Mouse (Mus musculus) limb, embryonic 12.5 days (tissue): ENCODE measurements at regions not wholly inside any gene's neighbourhood (a gene's known extent, or its start where the extent isn't known, plus 50 kb on each side); places are given as distances from the start of the nearest gene placed in this dataset.

Experiments used
- ATAC-seq: fragments of 200-750 bp; cut with Nextera tagmentation; 2 replicates; pipeline ENCODE4 v1.8.0; 2017; ENCODE audit warnings: low read depth, moderate TSS enrichment; ENCODE audit not compliant: insufficient number of reproducible peaks, insufficient read depth, low FRiP score, low TSS enrichment
- H3K27ac ChIP-seq: fragments of 300-500 bp; sonication (generic); 2 replicates; pipeline ENCODE4 v1.5.1; 2016; ENCODE audit warnings: mild to moderate bottlenecking, moderate library complexity
- H3K27me3 ChIP-seq: fragments of 300-500 bp; sonication (generic); 2 replicates; pipeline ENCODE4 v1.6.1; 2016; ENCODE audit warnings: mild to moderate bottlenecking, moderate library complexity
- H3K36me3 ChIP-seq: fragments of 300-500 bp; sonication (generic); 2 replicates; pipeline ENCODE4 v1.6.1; 2016; ENCODE audit warnings: mild to moderate bottlenecking, moderate library complexity
- H3K4me1 ChIP-seq: fragments of 300-500 bp; sonication (generic); replicated peaks from 2 replicates; pipeline ENCODE4 v1.6.1; 2016
- H3K4me2 ChIP-seq: fragments of 300-500 bp; sonication (generic); 2 replicates; pipeline ENCODE4 v1.6.1; 2016; ENCODE audit warnings: mild to moderate bottlenecking, moderate library complexity
- H3K4me3 ChIP-seq: fragments of 300-500 bp; sonication (generic); replicated peaks from 2 replicates; pipeline ENCODE4 v1.5.1; 2016; ENCODE audit warnings: mild to moderate bottlenecking
- H3K9ac ChIP-seq: fragments of 300-500 bp; sonication (generic); replicated peaks from 2 replicates; pipeline ENCODE4 v1.6.1; 2016; ENCODE audit warnings: mild to moderate bottlenecking, moderate library complexity
- H3K9me3 ChIP-seq: fragments of 300-500 bp; sonication (generic); 2 replicates; pipeline ENCODE4 v1.6.1; 2016; ENCODE audit warnings: mild to moderate bottlenecking, moderate library complexity
- WGBS: fragments of 180-500 bp; shearing (Covaris S2); methylation state at CpG from one replicate; pipeline ENCODE4 v1.1.7; 2016; 5-methylcytosine and 5-hydroxymethylcytosine counted together

- no peak for ATAC-seq
- Histone ChIP-seq H3K27ac (no peak overlapping the region), H3K36me3 (no peaks in the 10 kb centered on the region), H3K4me2 (no peak overlapping the region), H3K4me1 (no peaks in the 10 kb centered on the region), H3K4me3 (no peak overlapping the region), H3K27me3 (0 out of 2 replicates have a peak, but pooled peaks cover 4% of the 10 kb centered on the region), H3K9ac (no peak overlapping the region), H3K9me3 (no peaks in the 10 kb centered on the region)
- 51% methylated on average over 8 of the region's 8 CpGs for WGBS
These were observed 120.5 kb upstream of the Igsf21 start for GRCm38 (mm10) chr4:140366975-140367680.

- H3K4me2 ChIP-seq = no peak overlapping the region
- no peak for ATAC-seq
- H3K27ac ChIP-seq = no peak overlapping the region
- WGBS = 94% methylated on average over 4 of the region's 4 CpGs
- H3K27me3 ChIP-seq = no peaks in the 10 kb centered on the region
- H3K4me1 ChIP-seq = no peaks in the 10 kb centered on the region
- H3K36me3 ChIP-seq = no peaks in the 10 kb centered on the region
- H3K9me3 ChIP-seq = no peaks in the 10 kb centered on the region
- H3K4me3 ChIP-seq = no peak overlapping the region
- no peak overlapping the region for H3K9ac ChIP-seq
These were observed 112.3 kb upstream of the Igsf21 start for GRCm38 (mm10) chr4:140358846-140359245.

- Histone ChIP-seq H3K4me1 (no peaks in the 10 kb centered on the region), H3K4me3 (no peak overlapping the region), H3K9ac (no peak overlapping the region), H3K36me3 (no peaks in the 10 kb centered on the region), H3K27me3 (no peaks in the 10 kb centered on the region), H3K4me2 (no peak overlapping the region), H3K27ac (no peak overlapping the region), H3K9me3 (no peaks in the 10 kb centered on the region)
- ATAC-seq = no peak
- 10% methylated on average over 5 of the region's 5 CpGs for WGBS
These were observed 111.5 kb upstream of the Igsf21 start for GRCm38 (mm10) chr4:140358103-140358502.

GRCm38 (mm10) chr4:140355144-140355550 lies 108.6 kb upstream of the Igsf21 start:
- no peaks in the 10 kb centered on the region for H3K4me1 ChIP-seq
- H3K4me3 ChIP-seq = no peak overlapping the region
- no peaks in the 10 kb centered on the region for H3K27me3 ChIP-seq
- no peak overlapping the region for H3K4me2 ChIP-seq
- H3K27ac ChIP-seq = no peak overlapping the region
- H3K36me3 ChIP-seq = no peaks in the 10 kb centered on the region
- H3K9ac ChIP-seq = no peak overlapping the region
- ATAC-seq = no peak
- no peaks in the 10 kb centered on the region for H3K9me3 ChIP-seq
- WGBS = 76% methylated on average over 12 of the region's 12 CpGs

- no peaks in the 10 kb centered on the region for H3K36me3 ChIP-seq
- ATAC-seq = no peak
- no peak overlapping the region for H3K4me3 ChIP-seq
- H3K27ac ChIP-seq = no peak overlapping the region
- no peaks in the 10 kb centered on the region for H3K4me1 ChIP-seq
- H3K4me2 ChIP-seq = no peak overlapping the region
- WGBS = 55% methylated on average over 4 of the region's 4 CpGs
- H3K27me3 ChIP-seq = no peaks in the 10 kb centered on the region
- no peaks in the 10 kb centered on the region for H3K9me3 ChIP-seq
- no peak overlapping the region for H3K9ac ChIP-seq
These were observed 102.2 kb upstream of the Igsf21 start for GRCm38 (mm10) chr4:140348802-140349201.

- no peaks in the 10 kb centered on the region for H3K27me3 ChIP-seq
- H3K27ac ChIP-seq = no peak overlapping the region
- no peak for ATAC-seq
- no peaks in the 10 kb centered on the region for H3K4me1 ChIP-seq
- no peak overlapping the region for H3K9ac ChIP-seq
- H3K9me3 ChIP-seq = no peaks in the 10 kb centered on the region
- WGBS = 97% methylated on average over 4 of the region's 4 CpGs
- no peak overlapping the region for H3K4me2 ChIP-seq
- H3K4me3 ChIP-seq = no peak overlapping the region
- H3K36me3 ChIP-seq = no peaks in the 10 kb centered on the region
These were observed 83.6 kb upstream of the Igsf21 start for GRCm38 (mm10) chr4:140330138-140330537.

- H3K9ac ChIP-seq = no peak overlapping the region
- no peak for ATAC-seq
- peaks cover 14% of the 10 kb centered on the region for H3K9me3 ChIP-seq
- no peaks in the 10 kb centered on the region for H3K36me3 ChIP-seq
- H3K4me3 ChIP-seq = no peak overlapping the region
- H3K27me3 ChIP-seq = no peaks in the 10 kb centered on the region
- H3K4me1 ChIP-seq = no peaks in the 10 kb centered on the region
- 27% methylated on average over 10 of the region's 10 CpGs for WGBS
- no peak overlapping the region for H3K4me2 ChIP-seq
- H3K27ac ChIP-seq = no peak overlapping the region
These were observed 80.3 kb upstream of the Igsf21 start for GRCm38 (mm10) chr4:140326706-140327440.

GRCm38 (mm10) chr4:140325677-140326052 lies 79.1 kb upstream of the Igsf21 start:
- no peaks in the 10 kb centered on the region for H3K36me3 ChIP-seq
- 87% methylated on average over 7 of the region's 7 CpGs for WGBS
- ATAC-seq = no peak

GRCm38 (mm10) chr4:140324971-140325676 lies 78.5 kb upstream of the Igsf21 start:
- Histone ChIP-seq H3K4me1 (no peaks in the 10 kb centered on the region), H3K9me3 (peaks cover 14% of the 10 kb centered on the region), H3K9ac (no peak overlapping the region), H3K27ac (no peak overlapping the region), H3K36me3 (no peaks in the 10 kb centered on the region), H3K4me2 (no peak overlapping the region), H3K4me3 (no peak overlapping the region), H3K27me3 (no peaks in the 10 kb centered on the region)
- 87% methylated on average over 8 of the region's 8 CpGs for WGBS
- no peak for ATAC-seq

More at GRCm38 (mm10) chr4:140325677-140326052, 79.1 kb upstream of the Igsf21 start:
- Histone ChIP-seq H3K9ac (no peak overlapping the region), H3K4me1 (no peaks in the 10 kb centered on the region), H3K4me3 (no peak overlapping the region), H3K27ac (no peak overlapping the region), H3K9me3 (peaks cover 14% of the 10 kb centered on the region), H3K4me2 (no peak overlapping the region), H3K27me3 (no peaks in the 10 kb centered on the region)

GRCm38 (mm10) chr4:140320120-140320921 lies 73.7 kb upstream of the Igsf21 start:
- Histone ChIP-seq H3K4me2 (no peak overlapping the region), H3K27ac (no peak overlapping the region), H3K9ac (no peak overlapping the region), H3K4me3 (no peak overlapping the region), H3K36me3 (no peaks in the 10 kb centered on the region), H3K4me1 (no peaks in the 10 kb centered on the region), H3K27me3 (no peaks in the 10 kb centered on the region), H3K9me3 (peaks cover 14% of the 10 kb centered on the region)
- WGBS = 73% methylated on average over 15 of the region's 15 CpGs
- no peak for ATAC-seq

GRCm38 (mm10) chr4:140312635-140313034 lies 66.1 kb upstream of the Igsf21 start:
- no peak for ATAC-seq
- H3K4me3 ChIP-seq = no peak overlapping the region
- WGBS = 71% methylated on average over 16 of the region's 16 CpGs
- no peaks in the 10 kb centered on the region for H3K27me3 ChIP-seq
- H3K36me3 ChIP-seq = no peaks in the 10 kb centered on the region
- H3K27ac ChIP-seq = no peak overlapping the region
- H3K9me3 ChIP-seq = no peaks in the 10 kb centered on the region
- H3K4me2 ChIP-seq = no peak overlapping the region
- H3K9ac ChIP-seq = no peak overlapping the region
- H3K4me1 ChIP-seq = no peaks in the 10 kb centered on the region
